Mouse (Mus musculus) adipocyte (in vitro differentiated cells): ENCODE results near the gene Ctnnd2.

Source experiments
- DNase-seq: peaks from one replicate; pipeline ENCODE4 v3.0.0-alpha.2; 2016; ENCODE audit warnings: low spot score

Ctnnd2 gene

GRCm38 (mm10) chr15:30719226-30719625, 546.8 kb downstream of the Ctnnd2 start:
- DNase-seq = no peak

GRCm38 (mm10) chr15:30721098-30721497, 548.7 kb downstream of the Ctnnd2 start:
- no peak for DNase-seq

DNA sequence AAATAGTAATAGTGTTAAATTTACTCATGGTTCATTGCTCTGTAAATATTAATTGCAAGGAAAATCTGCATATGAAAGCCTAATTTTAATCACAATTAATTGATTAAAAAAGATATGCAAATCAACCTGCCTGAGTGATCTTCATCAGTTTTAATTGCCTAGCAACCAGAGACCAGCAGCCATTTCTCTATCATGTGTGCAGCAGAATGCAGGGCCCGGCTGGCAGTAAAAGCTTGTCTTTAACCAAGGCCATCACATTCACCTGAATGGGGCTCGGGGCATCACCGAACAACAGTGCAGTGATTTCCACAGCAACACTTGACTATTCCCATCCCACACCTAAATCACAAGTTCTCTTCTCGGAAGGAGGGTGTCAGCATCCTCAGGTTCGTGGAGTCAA, 553.7 kb downstream of the Ctnnd2 start:
- no peak for DNase-seq

DNA sequence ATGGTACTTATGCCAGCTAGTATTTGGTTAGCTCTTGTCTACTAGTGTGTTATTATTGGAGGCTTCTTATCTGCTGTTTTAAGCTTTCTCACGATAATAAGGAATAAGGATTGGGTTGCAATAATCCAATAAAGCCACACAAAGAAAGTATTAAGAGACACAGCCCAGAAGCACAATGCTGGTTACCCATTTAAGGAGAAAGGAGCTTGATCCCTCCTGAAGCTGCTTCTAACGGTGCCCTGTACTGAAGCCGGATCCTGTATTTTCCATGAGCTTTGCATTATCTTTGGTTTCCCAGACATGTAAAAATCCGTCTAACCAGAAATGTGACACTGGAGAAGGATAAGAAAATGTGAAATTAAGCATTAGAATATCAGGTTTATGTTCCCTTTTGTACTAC, 565.8 kb downstream of the Ctnnd2 start:
- DNase-seq = no peak

DNA sequence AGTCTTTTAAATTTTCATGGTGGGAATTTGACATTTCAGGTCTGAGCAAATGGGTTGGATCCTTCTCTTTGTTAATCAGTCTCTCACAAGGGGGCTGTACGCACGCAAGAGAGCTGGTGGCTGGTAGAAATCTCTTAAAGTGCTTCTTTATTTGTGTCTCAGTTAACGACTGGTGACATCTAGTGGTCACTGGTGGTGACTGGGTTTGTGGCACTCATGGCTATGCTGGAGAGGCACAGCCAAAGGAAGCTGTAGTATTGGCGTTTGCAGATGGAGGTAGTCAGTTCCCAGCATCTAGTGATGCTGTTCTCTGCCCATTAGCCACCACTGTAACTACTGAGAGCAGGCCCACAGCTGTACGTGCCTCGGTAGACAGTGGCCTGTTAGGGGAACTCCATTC, 568.3 kb downstream of the Ctnnd2 start:
- DNase-seq = peak; percentile 60

GRCm38 (mm10) chr15:30757991-30758390, 585.6 kb downstream of the Ctnnd2 start:
- DNase-seq = no peak

- DNase-seq = no peak
These were observed 589.8 kb downstream of the Ctnnd2 start for GRCm38 (mm10) chr15:30762211-30762610.

DNA sequence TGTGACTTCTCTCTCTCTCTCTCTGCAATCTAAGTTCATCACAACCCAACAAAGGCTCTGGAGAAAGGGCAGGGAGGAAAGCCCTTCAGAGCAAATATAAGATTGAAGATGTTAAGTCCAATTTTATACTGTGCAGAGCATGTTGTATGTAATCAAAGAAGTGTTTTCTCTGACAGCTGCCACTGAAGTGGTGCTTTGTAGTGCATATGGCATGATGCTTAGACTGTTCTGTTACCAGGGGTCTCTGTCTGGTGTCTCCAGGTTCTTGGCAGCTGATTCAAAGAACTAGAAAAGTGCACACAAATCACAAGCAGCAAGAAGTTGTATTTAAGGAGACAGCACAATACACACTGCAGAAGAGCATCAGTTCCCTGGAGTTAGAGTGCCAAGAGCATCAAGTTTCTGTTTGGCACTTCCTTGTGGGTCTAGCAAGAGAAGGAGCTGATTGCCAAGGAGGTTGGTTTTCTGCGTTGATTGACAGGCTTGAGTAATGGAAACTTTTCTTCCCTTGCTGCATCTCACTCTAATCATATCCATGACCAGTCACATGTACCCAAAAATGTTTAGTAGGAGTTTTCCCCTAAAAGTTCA, 590.4 kb downstream of the Ctnnd2 start:
- DNase-seq = peak; percentile 43

DNA sequence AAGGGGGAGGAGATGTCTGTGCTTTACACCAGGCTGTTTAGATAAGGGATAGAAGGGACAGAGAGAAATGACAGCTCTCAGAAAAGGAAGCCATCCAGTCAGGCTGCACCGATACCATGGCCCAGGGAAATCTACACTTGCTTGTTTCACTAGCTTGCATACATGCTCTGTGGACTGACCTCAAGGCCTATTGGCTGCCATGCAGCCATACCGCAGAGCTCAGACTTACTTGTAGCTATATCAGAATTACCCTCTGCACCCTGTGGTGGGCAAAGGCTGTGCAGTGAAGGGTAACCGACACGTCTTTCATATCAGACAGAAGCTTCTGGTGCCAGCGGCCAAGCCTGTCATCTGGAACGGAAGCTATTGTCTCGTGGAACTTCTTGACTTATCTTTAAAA, 604.5 kb downstream of the Ctnnd2 start:
- no peak for DNase-seq

DNA sequence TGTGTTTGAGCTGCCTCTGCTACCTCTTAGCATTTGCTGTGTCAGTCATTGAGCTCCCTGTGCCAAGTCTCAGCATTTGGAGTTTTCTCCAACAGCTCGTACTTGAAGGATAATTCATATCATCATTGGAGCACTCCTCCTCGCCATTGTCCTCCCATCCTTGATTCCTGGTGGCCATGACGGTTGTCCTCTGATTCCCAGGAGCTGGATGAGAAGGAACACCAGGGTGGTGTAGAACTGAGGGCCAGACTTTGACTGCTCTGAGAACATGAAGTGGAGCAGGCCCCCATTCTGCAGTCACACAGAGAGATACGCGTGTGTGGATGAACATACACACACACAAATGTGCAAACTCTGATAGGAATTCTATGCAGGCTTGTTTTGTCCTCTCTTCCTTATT, 605.4 kb downstream of the Ctnnd2 start:
- no peak for DNase-seq

GRCm38 (mm10) chr15:30779903-30780302, 607.5 kb downstream of the Ctnnd2 start:
- DNase-seq = no peak

DNA sequence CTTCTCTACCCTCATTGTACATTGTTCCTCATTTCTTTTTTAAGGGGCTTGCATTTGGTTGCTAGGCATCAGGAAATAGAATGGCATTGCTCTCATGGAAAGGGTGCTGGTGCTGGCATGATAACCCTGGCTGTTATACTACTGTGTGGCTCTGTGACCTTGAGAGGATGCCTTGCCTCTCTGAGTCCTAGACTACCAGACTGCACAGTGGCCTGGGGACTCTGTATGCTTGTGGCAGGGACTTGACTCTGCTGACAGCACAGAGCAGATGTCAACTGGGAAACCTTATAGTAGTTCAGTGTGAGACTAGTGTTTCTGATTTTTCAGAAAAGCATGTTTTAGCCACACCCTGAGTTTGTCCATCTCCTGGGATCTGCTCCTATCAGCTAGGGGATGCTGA, 608.6 kb downstream of the Ctnnd2 start:
- no peak for DNase-seq

GRCm38 (mm10) chr15:30785706-30786320, 613.4 kb downstream of the Ctnnd2 start:
- no peak for DNase-seq

GRCm38 (mm10) chr15:30793260-30793659, 620.9 kb downstream of the Ctnnd2 start:
- DNase-seq = no peak

GRCm38 (mm10) chr15:30795723-30796122, 623.3 kb downstream of the Ctnnd2 start:
- DNase-seq = no peak

DNA sequence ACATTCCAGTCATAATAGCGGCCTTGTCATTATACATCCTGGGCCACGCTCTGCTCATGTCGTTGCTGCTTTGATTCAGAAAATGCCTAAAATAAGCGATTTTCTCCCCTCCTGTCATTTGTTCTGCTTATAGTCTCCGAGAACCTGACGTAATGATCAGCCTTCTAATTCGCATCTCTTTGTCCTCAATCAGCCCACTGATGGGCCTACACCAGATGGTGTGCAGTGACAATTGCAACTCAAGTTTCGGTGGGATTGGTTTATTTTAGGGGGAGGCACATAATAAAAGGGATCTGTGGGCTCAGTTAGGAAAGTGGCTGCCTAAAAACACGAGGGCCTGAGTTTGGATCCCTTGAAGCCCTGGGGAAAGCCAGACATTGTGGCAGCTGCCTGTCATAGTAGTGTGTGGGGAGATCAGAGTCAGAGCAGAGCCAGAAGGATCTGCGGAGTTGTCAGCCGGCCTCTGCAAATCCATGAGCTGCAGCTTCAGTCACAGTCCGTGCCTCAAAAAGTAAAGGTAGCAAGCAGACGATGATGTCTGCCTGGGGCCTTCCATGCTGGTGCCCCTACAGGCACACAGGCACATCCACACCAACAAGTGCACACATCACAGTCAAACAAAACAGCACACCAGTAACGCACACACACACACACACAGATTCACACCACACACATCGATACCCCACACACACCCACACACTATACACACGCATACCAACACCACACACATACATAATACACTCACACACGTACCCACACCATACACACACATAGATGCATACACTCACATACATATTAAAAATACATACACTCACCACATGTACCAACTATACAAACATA, 655.3 kb downstream of the Ctnnd2 start:
- DNase-seq = no peak

DNA sequence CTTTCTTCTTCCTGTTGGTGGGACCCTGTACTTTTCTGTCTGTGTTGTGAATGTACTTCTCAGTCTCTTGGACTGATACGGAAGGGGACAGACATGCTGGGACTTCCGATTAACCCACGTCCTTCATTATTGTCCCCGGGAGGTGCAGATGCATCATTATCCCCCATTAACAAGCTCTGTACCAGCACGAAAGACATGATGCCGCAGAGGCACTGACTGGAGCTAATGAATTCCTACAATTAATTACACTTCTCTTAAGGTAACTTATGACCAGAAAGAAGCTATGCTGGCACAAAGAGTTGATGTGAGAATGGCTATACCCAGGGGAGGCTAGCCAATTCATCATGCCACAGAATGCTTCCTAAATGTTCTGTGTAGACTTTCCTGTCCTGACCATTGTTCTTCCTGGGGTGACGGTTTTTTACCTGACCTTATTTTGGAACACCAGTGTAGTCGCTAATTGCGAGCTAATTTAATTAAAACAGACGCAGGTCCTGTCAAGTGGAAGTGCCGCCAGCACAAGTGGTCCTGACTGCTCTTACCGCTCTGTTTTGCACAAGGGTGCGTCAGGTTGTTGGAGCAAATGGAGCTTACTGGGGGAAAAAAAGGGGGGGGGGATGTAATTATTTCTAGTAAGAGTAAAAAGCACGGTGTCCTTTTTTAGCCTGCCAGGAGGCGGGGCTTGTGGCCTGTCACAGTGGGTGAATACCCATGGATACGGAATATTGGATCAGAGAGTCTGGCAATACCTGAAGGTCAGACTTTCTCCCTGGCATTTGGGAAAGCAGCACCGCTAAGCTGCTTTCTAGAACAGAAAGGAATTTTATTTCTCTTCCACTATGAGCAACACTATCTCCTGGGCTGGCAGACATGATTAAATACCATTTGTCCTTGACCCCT, 685.1 kb downstream of the Ctnnd2 start:
- no peak for DNase-seq

DNA sequence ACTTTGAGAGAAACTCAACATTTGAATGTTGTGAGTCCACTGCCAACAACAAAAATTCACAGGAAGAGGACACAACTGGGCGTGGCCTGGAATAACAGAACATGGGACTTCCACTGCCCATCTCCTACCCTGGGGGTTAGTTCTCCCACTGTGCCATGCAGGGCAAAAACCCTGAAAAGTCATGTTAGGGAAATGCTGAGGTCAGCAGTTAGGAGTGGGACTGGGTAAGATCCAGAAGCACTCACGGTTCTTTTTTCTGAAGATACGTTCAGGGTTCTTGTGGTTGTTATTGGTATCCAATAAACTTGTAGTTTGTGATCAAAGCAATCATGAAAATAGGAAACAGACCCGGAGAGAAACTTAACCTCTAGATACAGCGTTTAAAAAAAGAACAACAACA, 695.0 kb downstream of the Ctnnd2 start:
- no peak for DNase-seq

DNA sequence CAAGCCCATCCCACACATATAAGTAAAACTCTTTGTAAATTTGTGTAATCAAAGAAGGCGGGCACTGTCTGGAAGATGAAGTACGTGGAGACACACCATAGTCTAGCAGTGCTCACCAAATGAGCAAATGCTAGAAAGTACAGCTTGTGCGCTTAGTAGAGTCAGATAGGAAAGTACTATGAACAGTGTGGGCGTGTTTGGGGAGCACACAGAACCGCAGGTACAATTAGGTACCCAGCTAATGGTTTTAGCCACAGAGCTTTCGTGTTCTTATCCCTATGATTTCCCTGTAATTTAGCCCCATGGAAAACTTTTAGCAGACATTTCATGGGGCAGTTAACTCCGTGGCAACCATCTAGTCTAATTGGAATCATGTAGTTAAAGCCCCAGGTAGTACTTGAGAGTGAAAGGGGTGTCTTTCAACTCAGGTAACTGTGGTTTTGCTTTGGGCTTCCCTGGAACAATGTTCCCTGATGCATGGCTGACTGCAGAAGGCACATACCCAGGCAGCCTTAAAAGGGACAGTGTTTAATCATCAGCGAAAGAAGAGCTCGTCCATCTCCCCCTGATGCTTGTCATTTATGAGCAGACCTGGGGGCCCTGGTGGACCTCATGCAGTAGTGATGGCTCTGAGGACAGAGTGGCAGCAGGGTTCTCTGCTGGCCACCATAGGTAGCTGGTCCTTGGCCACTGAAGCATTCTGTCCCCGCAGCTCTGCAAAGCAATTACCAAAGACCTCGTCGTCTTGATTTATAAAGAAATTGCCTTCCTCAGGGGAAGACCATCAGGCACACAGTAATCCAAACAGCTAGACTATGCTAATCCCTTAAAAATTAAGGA, 697.5 kb downstream of the Ctnnd2 start:
- DNase-seq = no peak

GRCm38 (mm10) chr15:30875523-30875922, 703.1 kb downstream of the Ctnnd2 start:
- no peak for DNase-seq

- no peak for DNase-seq
These were observed 712.4 kb downstream of the Ctnnd2 start for GRCm38 (mm10) chr15:30884692-30885334.
